Mouse (Mus musculus): ENCODE measurements around the gene Tmem238l. TPM values are rescaled to one million over a fixed set of nuclear protein-coding genes. Genes with fewer than 3 reads are reported as not detected.

Gene Tmem238l
- not detected in 2 replicates for polyA plus RNA-seq (2015; fragmentation: Nextera tagmentation; extraction: Ambion mirVana)

- Histone ChIP-seq H3K4me1 (no peaks in the 10 kb centered on the region), H3K9me3 (no peaks in the 10 kb centered on the region), H3K36me3 (no peaks in the 10 kb centered on the region), H3K4me2 (replicated peaks) (no peak within 1 kb of the TSS), H3K9ac (replicated peaks) (no peak within 1 kb of the TSS), H3K27ac (replicated peaks) (no peak within 1 kb of the TSS), H3K27me3 (no peaks in the 10 kb centered on the region), H3K4me3 (no peak within 1 kb of the TSS)
- no peak for ATAC-seq (replicated peaks)
- WGBS, result 70% methylated on average over 9 of the region's 9 CpGs
These were observed at the start of gene Tmem238l for GRCm38 (mm10) chr11:66956303-66956702. Gene Tmem238l, plus strand, starts transcription at chr11:66956638.

DNA sequence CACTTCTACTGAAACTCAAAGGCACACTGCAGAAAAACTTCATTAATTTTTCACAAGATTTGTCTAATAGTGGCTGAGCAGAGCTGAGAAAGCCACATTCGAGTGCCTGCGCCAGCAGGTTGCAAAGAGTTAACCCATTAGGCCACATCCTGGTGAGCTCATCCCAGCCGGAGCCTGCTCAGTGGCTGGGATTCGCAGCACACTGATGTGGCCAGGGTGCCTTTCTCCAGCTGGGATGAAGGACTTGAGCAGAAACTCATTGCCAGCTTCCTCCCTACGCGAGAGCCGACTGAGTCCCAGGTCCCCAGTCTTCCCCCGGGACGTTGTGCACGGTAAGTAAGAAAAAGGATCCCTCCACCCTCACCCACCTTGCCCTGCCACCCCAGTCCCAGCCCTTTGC, 44.6 kb upstream of the Tmem238l start, which contains the start of gene Pirt:
Pirt (plus strand) TSS at position 171 of the 400 bp plus-strand sequence.
- WGBS, result 40% methylated on average over 10 of the region's 10 CpGs
- H3K27ac ChIP-seq (replicated peaks), result no peak within 1 kb of the TSS
- H3K4me1 ChIP-seq, result no peaks in the 10 kb centered on the region
- no peaks in the 10 kb centered on the region for H3K27me3 ChIP-seq
- no peak within 1 kb of the TSS for H3K4me3 ChIP-seq
- H3K36me3 ChIP-seq, result no peaks in the 10 kb centered on the region
- no peaks in the 10 kb centered on the region for H3K9me3 ChIP-seq
- ATAC-seq (replicated peaks), result no peak
- H3K9ac ChIP-seq (replicated peaks), result no peak within 1 kb of the TSS
- H3K4me2 ChIP-seq (replicated peaks), result no peak within 1 kb of the TSS

- 62% methylated on average over 17 of the region's 17 CpGs for WGBS
- Histone ChIP-seq H3K27ac (replicated peaks) (no peak overlapping the region), H3K27me3 (no peaks in the 10 kb centered on the region), H3K4me2 (replicated peaks) (no peak overlapping the region), H3K9ac (replicated peaks) (no peak overlapping the region), H3K36me3 (no peaks in the 10 kb centered on the region), H3K9me3 (no peaks in the 10 kb centered on the region), H3K4me3 (no peak overlapping the region), H3K4me1 (no peaks in the 10 kb centered on the region)
- no peak for ATAC-seq (replicated peaks)
These were observed 43.6 kb upstream of the Tmem238l start for GRCm38 (mm10) chr11:66912531-66913458.

DNA sequence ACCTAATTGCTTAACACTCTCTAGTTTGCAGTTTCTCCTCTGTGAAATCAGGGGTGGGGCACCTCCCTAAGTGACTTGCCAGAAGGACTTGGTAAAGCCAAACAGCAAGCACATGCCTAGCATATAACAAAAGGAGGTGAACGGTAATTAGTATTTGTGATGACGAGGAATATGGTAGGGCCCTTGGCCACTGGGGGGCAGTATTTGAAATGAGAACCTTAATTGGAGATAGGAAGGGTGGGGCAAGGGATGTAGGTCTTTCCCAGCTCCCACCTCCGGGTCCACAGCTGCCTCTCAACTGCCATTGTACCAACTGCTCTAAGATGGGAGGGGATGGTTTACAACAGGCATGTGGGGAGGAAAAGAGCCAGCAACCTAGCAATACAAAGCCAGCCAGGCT, 42.2 kb upstream of the Tmem238l start:
- no peaks in the 10 kb centered on the region for H3K36me3 ChIP-seq
- H3K4me1 ChIP-seq, result no peaks in the 10 kb centered on the region
- no peak overlapping the region for H3K27ac ChIP-seq (replicated peaks)
- H3K4me2 ChIP-seq (replicated peaks), result no peak overlapping the region
- 15% methylated on average over 3 of the region's 3 CpGs for WGBS
- no peak overlapping the region for H3K4me3 ChIP-seq
- H3K9ac ChIP-seq (replicated peaks), result no peak overlapping the region
- no peak for ATAC-seq (replicated peaks)
- no peaks in the 10 kb centered on the region for H3K9me3 ChIP-seq
- H3K27me3 ChIP-seq, result no peaks in the 10 kb centered on the region

DNA sequence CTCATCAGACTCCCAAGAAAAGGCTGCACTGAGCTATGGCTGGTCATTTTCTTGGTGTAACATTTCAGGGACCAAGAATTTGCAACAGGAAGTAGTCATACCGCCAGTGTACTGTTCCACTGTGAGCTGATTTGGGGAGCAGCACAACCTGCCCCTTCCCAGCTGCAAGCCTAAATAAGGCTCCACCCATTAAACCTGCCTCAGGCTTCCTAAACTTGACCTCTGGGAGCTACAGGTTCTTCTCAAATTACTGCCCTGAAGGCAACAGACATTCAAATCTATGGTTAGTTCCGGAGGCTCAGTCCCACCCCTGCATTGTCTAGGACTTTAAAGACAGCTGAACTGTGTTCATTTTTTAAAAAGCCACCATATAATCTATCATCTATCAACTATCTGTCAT, 36.4 kb upstream of the Tmem238l start:
- Histone ChIP-seq H3K27ac (replicated peaks) (no peak overlapping the region), H3K4me3 (no peak overlapping the region), H3K9me3 (no peaks in the 10 kb centered on the region), H3K4me2 (replicated peaks) (no peak overlapping the region), H3K27me3 (no peaks in the 10 kb centered on the region), H3K4me1 (no peaks in the 10 kb centered on the region), H3K36me3 (no peaks in the 10 kb centered on the region), H3K9ac (replicated peaks) (no peak overlapping the region)
- ATAC-seq (replicated peaks), result no peak
- WGBS, result 82% methylated on average over 2 of the region's 2 CpGs

- Histone ChIP-seq H3K4me2 (replicated peaks) (no peak overlapping the region), H3K4me3 (no peak overlapping the region), H3K4me1 (no peaks in the 10 kb centered on the region), H3K9me3 (no peaks in the 10 kb centered on the region), H3K9ac (replicated peaks) (no peak overlapping the region), H3K36me3 (no peaks in the 10 kb centered on the region), H3K27me3 (no peaks in the 10 kb centered on the region), H3K27ac (replicated peaks) (no peak overlapping the region)
- ATAC-seq (replicated peaks), result no peak
- 89% methylated on average over 11 of the region's 11 CpGs for WGBS
These were observed 32.2 kb upstream of the Tmem238l start for GRCm38 (mm10) chr11:66924095-66924823.

DNA sequence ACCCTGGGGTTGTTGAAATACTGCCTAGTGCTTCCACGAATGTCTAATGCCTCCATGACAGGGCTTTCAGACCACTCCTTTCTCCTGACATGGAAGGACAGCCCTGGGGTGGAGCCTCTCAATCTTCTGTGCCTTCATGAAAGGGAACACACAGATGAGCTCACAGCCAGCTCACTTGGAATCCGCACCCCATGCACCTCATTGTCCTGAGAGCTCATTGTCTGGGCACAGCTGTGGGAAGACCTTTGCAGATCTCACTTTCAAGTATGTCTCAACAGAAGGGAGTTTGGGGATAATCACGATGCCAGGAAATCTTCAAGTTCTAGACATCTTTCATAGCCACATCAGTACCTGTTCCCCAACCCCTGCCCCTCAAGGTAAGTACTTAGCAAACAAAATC, 28.1 kb upstream of the Tmem238l start:
- WGBS, result 54% methylated on average over 3 of the region's 3 CpGs
- Histone ChIP-seq H3K4me1 (no peaks in the 10 kb centered on the region), H3K4me2 (replicated peaks) (no peak overlapping the region), H3K27me3 (no peaks in the 10 kb centered on the region), H3K9me3 (no peaks in the 10 kb centered on the region), H3K36me3 (no peaks in the 10 kb centered on the region), H3K27ac (replicated peaks) (no peak overlapping the region), H3K4me3 (no peak overlapping the region), H3K9ac (replicated peaks) (no peak overlapping the region)
- ATAC-seq (replicated peaks), result no peak

DNA sequence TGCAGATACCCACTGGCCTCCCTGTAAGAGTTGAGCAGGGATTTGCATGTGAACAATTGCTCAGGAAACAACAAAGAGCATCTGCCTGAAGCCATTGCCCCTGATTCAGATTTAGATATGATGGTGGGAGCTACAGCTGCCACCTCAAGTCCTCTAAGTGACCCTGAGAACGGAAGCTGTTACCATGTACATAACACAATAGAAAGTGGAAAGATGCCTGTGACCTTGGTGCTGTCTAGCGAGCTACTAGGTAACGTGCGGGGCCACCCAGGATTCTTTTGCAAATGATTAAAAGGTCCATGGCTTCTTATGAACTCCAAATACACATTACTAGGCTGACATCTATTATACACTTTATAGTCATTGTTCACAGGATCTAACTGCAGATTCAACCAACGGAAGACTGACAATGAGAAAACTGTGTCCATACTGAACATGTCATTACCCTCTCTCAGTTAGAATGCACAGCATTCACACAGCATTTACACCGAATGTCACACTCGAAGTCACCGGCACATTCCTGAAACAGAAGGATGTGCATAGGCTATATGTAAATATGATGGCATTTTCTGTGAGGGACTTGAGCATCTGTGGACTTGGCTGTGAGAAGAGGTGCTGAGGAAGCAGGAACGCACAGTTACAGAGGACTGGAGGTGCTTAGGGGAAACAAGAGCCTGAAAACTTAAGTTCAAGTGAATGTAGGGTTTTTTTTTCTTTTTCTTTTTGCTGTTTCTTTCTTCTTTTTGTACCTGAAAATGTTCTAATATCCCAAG, 23.4 kb upstream of the Tmem238l start:
- Histone ChIP-seq H3K36me3 (no peaks in the 10 kb centered on the region), H3K4me2 (replicated peaks) (no peak overlapping the region), H3K9me3 (no peaks in the 10 kb centered on the region), H3K4me1 (no peaks in the 10 kb centered on the region), H3K4me3 (no peak overlapping the region), H3K27ac (replicated peaks) (no peak overlapping the region), H3K9ac (replicated peaks) (no peak overlapping the region), H3K27me3 (no peaks in the 10 kb centered on the region)
- 60% methylated on average over 9 of the region's 9 CpGs for WGBS
- no peak for ATAC-seq (replicated peaks)

DNA sequence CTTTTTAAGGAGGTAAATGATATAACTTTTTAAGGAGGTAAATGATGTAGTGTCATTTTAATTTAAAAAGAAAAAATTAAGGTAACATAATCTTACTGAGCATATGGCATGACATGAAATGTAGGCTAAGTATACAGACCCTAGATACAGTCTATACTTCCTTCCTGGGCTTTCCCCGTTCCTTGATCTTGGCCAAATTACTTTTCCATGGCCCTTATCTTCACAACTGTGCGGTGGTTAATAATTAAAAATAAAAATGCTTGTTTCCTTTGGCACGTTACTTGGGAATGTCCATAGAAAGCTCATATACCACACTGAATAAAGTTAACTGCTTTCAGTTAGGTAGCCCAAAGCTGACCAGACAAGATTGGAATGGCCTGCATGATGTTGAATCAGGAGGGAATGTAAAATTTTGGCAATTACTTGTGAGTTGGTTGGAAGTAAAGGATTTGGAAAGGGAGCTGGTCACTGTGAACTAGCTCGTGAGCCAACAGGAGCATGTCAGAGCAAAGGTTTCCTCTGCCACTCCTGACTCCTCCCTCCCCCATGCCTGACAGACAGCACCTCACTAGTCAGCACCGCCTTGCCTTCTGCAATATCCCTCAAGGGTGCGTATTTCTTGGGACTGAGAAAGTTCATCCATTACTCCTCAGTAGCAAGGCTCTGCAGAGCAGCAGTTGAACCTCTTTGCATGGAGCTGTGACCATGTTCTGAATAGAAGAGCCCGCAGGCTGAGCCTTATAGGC, 21.8 kb upstream of the Tmem238l start:
- no peak for ATAC-seq (replicated peaks)
- 90% methylated on average over 7 of the region's 7 CpGs for WGBS

GRCm38 (mm10) chr11:66942011-66942410, 14.4 kb upstream of the Tmem238l start:
- Histone ChIP-seq H3K4me1 (no peaks in the 10 kb centered on the region), H3K27me3 (no peaks in the 10 kb centered on the region), H3K9ac (replicated peaks) (no peak overlapping the region), H3K27ac (replicated peaks) (no peak overlapping the region), H3K4me3 (no peak overlapping the region), H3K36me3 (no peaks in the 10 kb centered on the region), H3K4me2 (replicated peaks) (no peak overlapping the region), H3K9me3 (no peaks in the 10 kb centered on the region)
- WGBS, result 94% methylated on average over 5 of the region's 5 CpGs
- no peak for ATAC-seq (replicated peaks)

More for the DNA sequence above, 21.8 kb upstream of the Tmem238l start:
- H3K4me3 ChIP-seq, result no peak overlapping the region
- H3K27me3 ChIP-seq, result no peaks in the 10 kb centered on the region
- H3K9ac ChIP-seq (replicated peaks), result no peak overlapping the region
- H3K27ac ChIP-seq (replicated peaks), result no peak overlapping the region
- H3K36me3 ChIP-seq, result no peaks in the 10 kb centered on the region
- no peak overlapping the region for H3K4me2 ChIP-seq (replicated peaks)
- no peaks in the 10 kb centered on the region for H3K4me1 ChIP-seq
- H3K9me3 ChIP-seq, result no peaks in the 10 kb centered on the region

GRCm38 (mm10) chr11:66945224-66945767, 11.1 kb upstream of the Tmem238l start:
- H3K27ac ChIP-seq (replicated peaks), result no peak overlapping the region
- H3K4me2 ChIP-seq (replicated peaks), result no peak overlapping the region
- H3K36me3 ChIP-seq, result no peaks in the 10 kb centered on the region
- H3K4me1 ChIP-seq, result no peaks in the 10 kb centered on the region
- H3K9me3 ChIP-seq, result no peaks in the 10 kb centered on the region
- H3K4me3 ChIP-seq, result no peak overlapping the region
- no peak for ATAC-seq (replicated peaks)
- 61% methylated on average over 2 of the region's 2 CpGs for WGBS
- no peaks in the 10 kb centered on the region for H3K27me3 ChIP-seq
- no peak overlapping the region for H3K9ac ChIP-seq (replicated peaks)

Data from forebrain, embryonic 15.5 days (tissue).